Mouse (Mus musculus): ENCODE results near the gene Marveld2.

DNA sequence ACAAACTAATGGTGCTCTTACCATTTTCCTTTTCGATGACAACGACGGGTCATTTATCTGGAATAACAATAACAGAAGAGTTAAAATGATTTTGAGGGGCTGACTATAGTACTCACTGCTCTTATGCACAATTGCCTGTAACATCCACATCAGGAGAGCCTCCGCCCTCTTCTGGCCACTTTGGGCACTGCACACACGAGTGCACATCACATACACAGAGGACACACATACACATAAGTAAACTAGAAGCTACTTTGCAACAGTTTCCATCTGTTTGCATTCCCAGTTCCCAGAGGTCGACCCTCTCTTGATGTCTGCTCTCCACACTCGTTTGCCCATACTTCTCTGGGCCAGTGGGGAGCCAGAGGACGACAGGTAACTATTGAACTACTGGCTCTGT, 9.0 kb downstream of the Marveld2 start:
- TF ChIP-seq POLR2A (IDR thresholded peaks at IDR 0.05; ENCODE audit: low read depth, low read length) (no peak), CTCF (IDR thresholded peaks at IDR 0.05; ENCODE audit: extremely low read depth, insufficient read depth, insufficient read length, insufficient replicate concordance) (no peak)
